Mouse (Mus musculus) layer of hippocampus, adult 2 months (tissue): ENCODE measurements around the gene Med24. TPM values are rescaled to one million over a fixed set of nuclear protein-coding genes. Genes with fewer than 3 reads are reported as not detected.

Source experiments
- DNase-seq, 2 experiments: peaks; one replicate each; pipeline ENCODE4 v3.0.0; 2022; ENCODE audit warnings: low spot score in 2 of 2
- H3K27ac ChIP-seq: fragments of 200-600 bp; 2 replicates; pipeline ENCODE4 v1.8.1; 2022
- H3K4me3 ChIP-seq: fragments of 200-600 bp; 2 replicates; pipeline ENCODE4 v1.8.1; 2022; ENCODE audit warnings: mild to moderate bottlenecking
- CTCF ChIP-seq: fragments of 200-600 bp; conservative IDR thresholded peaks from 2 replicates; pipeline ENCODE4 v1.8.1; 2022; ENCODE audit warnings: antibody characterized with exemption, mild to moderate bottlenecking, moderate library complexity
- total RNA-seq, 2 experiments: library from RNA; stranded (reverse); gene quantifications; 2 replicates each; pipeline ENCODE4 v1.2.3; 2021

Med24 gene
- total RNA-seq, 2 experiments from 2014 or later: 146 to 148 TPM

DNA sequence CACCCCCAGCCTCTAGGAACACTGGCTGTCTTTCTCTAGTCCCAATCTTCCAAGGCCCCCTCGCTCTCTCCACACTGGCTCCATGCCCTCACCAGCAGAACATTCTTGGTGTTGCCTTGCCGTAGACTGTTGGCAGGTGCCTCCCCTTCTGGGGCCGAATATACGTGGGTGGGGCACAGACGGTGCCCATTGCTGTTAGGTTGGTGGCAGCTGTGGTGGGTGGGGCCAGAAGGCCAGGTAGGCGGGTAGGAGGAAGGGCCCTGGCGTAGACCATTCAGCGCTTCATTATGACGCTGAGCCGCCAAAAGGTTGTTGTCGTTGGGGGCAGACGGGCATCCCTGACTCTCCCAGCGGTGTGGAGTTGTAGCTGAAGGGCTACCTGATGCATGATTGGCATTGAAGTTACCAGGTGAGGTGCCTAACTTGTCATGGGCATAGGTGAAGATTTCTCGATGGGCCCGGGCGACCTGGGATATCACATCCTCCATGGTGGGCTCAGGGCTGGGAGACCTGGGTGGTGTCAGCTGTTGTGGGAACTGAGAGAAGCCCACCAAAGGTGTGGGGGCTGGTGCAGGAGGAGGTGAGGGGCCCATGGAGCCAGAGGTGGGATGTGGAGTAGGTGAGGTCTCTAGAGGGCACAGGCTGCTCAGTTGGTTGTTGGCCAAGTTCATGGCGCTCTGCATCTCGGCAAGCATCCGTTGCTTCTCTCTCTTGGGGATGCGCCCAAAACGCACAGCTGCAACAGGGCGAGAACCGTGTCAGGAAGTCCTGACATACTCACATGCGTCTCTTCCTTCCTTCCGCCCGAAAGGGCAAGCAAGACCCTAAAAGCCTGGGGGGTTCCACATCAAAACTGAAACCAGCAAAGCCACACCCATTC lies 41.1 kb upstream of the Med24 start:
- peak; percentile 76 to 85 for DNase-seq
- Histone ChIP-seq H3K27ac (peak overlapping the region; percentile 99), H3K4me3 (peak overlapping the region; percentile 26; the same call in 1 of the 2 replicates)
- no peak for TF ChIP-seq CTCF

DNA sequence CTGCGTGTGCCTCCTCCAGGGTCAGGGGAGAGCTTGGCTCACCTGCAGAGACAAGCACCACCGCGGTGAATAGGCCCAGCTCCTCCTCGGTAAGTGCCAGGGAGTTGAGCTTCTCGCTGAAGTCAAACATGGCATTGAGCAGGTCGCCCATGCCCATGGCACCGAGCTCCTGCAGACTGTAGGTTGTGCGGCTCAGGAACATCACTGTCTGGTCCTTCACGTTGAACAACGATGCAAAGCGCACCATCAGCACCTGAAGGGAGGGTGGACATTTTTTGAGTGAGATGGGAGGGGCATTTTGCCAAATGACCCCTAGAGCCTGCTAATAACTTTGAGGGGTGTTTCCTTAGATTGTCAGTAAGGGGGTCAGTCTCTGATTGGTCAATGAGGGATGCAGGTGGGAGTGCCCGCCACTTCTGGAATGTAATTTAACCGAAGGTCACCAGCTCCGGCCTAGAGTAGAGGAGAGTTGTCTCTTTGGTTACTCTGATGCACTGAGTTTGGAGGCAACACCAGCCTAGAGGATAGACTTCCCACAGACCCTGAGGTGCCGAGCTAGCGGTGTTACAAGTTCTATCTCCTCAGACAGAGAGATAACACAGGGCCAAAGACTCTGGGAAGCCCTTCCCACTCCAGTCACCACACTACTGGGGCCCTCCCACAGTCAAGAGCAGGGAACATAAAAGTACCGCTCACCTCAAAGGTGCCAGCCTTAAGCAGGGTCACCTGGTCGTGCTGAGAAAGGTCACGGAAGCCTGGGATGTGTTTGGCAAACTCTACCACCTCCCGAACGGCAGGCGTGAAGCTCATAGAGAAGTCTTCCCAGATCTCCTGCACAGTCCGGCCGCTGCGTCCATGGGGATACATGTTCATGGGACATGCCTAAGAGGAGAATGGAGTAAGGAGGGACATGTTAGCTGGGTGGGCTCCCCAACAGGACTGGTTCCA lies 40.0 kb upstream of the Med24 start:
- DNase-seq: no peak
- H3K4me3 ChIP-seq: peak overlapping the region; percentile 9; the same call in 1 of the 2 replicates
- no peak for TF ChIP-seq CTCF
- peak overlapping the region; percentile 99 for H3K27ac ChIP-seq

DNA sequence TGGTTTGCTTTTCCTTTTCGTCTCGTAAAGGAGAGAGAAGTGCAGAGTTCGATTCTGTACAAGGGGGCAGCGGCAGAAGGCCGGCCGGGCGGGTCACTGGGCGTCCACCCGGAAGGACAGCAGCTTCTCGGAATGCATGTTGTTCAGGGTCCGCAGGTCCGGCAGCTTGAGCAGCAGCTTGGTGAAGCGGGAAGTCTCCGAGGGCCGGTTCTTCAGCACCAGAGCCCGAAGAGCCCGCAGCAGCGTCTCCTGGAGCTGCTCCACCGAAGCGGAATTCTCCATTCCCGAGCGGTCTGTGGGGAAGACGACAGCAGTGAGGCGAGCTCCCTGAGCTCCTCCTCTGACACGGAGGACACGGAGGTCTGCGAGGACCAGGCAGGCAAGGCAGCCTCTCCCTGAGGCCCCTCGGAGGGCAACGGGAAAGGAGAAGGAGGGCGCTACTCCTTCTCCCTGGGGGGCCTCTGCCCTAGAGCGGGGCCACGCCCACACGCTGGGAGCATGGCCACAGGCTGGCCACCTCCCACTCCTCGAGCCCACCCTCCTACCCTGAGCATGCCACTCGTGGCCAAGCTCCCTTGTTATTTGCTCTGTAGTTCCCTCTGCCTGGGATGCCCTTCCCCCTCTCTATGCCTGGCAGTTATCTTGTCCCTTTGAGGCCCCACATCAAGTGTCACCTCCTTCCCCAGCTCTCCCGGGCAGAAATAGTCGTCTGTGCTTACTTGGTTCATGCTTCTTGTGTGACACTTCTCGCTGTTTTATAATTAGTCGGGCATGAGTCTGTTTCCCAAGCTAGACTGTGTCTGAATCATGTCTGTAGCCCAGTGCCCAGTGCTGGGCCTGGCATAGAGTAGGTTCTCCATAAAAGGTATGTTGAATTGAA lies 39.1 kb upstream of the Med24 start:
- no peak for DNase-seq
- Histone ChIP-seq H3K4me3 (peak overlapping the region; percentile 23; the same call in 1 of the 2 replicates), H3K27ac (peak overlapping the region; percentile 99)
- TF ChIP-seq CTCF: no peak

DNA sequence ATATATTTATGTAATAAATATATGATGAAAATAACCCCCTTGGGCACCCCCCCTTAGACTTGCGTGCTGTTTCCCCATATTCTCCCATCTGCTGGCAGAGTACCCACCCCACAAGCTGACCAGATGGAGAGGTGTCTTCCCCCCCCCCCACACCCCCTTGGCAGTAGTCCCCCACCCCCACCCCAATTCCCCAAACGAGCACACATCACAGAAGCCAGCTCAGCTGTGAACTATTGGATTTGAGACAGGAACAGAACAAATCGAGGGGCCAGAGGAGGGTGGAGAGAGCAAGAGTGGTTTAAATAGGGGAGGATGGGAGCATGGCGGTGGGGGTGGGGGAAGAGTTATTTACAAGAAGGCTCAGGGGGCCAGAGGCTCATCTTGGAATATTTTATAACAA lies 38.5 kb upstream of the Med24 start:
- no peak for TF ChIP-seq CTCF
- H3K27ac ChIP-seq: peak overlapping the region; percentile 99
- no peak for DNase-seq
- peak overlapping the region; percentile 23; the same call in 1 of the 2 replicates for H3K4me3 ChIP-seq

DNA sequence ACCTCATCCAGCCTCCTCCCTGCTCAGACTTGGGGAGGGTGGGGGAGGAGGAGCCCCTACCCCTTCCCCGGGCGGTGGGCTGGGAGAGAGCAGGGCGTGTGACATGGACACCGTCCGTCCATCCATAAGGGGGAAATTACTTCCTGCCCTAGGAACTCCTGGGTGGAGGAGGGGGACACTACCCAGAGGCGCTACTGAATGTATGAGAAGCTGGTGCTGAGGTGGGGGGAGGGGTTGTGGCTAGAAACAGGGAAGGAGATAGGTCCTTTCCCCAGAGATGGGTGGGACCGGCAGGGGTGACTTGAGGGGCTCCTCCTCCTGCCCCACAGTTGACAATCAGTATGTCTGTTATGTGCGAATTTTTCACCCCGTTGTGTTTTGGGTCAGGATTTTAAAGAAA lies 38.0 kb upstream of the Med24 start:
- no peak for TF ChIP-seq CTCF
- Histone ChIP-seq H3K4me3 (no peak overlapping the region), H3K27ac (peak overlapping the region; percentile 64)
- no peak for DNase-seq

DNA sequence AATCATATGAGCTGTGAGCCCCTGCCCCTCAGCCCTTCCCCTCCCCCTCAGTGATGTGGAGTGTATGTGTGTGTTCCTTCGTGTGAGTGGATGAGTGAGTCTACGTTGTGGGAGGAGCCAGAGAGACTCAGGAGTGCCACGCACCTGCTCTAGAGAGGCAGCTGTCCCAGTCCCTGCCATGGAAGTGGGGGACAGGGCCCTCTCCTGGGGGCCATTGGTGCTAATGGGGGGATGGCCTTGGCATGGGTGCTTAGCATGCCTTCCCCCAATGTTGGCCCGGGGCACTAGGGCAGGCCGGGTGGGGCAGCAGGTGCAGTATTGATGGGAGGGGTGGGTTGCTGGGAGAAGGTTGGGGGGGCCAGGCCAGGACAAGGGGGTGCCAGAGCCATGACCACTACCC lies 37.6 kb upstream of the Med24 start:
- no peak for TF ChIP-seq CTCF
- Histone ChIP-seq H3K27ac (peak overlapping the region; percentile 73; the same call in 1 of the 2 replicates), H3K4me3 (no peak overlapping the region)
- no peak for DNase-seq

DNA sequence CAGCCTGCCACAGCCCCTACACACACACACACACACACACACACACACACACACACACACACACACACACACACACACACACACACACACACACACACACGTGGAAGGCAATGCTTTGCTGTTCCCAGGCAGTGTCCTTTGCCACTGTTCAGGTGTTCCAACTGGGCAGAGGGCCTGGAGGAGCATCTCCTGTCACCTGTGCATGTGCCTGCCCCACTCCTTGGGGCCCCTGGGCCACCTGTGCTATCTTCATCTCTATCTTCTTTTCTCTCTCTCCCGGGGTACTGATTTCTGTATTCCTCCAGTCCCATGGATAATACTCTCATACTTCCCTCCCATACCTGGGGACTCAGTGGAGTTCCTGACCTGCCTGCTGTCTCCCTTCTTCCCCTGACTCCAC lies 37.1 kb upstream of the Med24 start:
- no peak for DNase-seq

DNA sequence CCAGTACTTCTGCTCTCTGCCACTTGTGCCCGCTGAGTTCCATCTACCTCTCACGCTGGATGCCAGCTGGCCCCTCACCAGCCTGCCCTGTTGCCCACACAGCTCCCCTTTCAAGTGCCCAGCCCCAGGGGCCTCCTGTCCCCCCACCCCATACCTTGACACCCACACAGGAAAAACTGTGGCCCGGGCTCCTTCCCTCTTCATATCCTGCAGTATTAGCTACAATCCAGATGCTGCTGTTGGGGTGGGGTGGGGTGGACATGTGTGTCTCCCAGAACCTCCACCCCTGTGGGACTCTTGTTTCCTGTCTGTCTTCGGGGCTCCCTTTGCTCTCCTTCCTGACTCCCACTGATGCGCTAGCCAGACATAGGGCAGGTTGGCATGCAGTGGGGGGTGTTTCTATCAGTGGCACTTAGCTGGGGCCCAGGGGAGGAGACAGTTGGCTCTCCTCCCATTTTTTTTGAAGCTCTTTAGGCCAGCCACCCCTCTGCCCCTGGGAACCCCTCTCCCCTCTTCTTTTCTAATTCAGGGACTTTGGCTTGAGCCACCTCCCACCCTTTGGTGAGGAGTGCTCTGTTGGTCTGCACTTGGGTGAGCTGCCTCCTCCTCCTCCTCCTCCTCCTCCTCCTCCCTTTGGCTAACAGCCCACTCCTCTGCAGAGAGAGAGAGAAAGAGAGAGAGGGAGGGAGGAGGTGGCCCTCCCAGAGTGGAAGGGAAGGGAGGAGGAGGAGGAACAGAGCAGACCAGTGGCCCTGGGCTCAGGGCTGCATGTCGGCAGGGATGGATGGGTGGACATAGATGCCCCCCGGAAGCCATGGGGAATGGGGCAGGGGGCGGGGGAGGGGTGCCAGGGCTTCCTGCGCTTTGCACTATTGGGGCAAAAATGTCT lies 36.4 kb upstream of the Med24 start:
- no peak for TF ChIP-seq CTCF
- Histone ChIP-seq H3K4me3 (no peak overlapping the region), H3K27ac (peak overlapping the region; percentile 74)
- DNase-seq: peak in 1 of 2 experiments; percentile 10

More for the DNA sequence above, 37.1 kb upstream of the Med24 start:
- no peak for TF ChIP-seq CTCF
- Histone ChIP-seq H3K4me3 (no peak overlapping the region), H3K27ac (peak overlapping the region; percentile 73)

DNA sequence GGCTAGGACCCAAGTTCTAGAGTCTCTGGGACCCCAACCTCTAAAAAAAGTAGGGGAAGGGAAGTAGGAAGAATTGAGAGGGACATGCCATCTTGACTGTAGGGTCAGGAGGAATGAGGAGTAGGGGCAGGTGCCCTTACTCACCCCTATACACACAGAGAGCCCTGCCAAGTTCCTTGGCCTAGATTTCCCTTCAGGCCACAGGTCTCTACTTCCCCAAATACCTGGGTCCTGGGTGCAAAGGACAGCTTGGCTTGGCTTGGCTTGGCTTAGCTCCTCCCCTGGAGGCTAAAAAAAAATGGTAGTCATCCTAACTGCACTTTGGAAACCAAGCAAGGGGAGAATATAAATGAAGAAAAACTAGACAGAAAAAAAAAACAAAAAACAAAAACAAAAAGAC lies 35.5 kb upstream of the Med24 start:
- Histone ChIP-seq H3K27ac (peak overlapping the region; percentile 74; the same call in 1 of the 2 replicates), H3K4me3 (no peak overlapping the region)
- DNase-seq: peak in 1 of 2 experiments; percentile 9
- no peak for TF ChIP-seq CTCF

DNA sequence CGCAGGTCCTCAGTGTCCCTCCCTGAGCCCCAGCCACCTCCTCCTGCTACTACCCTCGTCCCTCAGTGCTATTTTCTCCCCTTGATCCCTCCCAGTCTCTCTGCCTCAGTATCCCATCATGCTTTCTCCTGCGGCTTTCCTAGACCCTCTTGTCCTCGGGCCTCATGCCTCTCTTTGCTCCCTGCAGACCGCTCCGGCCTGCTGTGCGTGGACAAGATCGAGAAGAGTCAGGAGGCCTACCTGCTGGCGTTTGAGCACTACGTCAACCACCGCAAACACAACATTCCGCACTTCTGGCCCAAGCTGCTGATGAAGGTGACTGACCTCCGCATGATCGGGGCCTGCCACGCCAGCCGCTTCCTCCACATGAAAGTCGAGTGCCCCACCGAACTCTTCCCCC lies 34.9 kb upstream of the Med24 start:
- H3K27ac ChIP-seq: peak overlapping the region; percentile 55; the same call in 1 of the 2 replicates

DNA sequence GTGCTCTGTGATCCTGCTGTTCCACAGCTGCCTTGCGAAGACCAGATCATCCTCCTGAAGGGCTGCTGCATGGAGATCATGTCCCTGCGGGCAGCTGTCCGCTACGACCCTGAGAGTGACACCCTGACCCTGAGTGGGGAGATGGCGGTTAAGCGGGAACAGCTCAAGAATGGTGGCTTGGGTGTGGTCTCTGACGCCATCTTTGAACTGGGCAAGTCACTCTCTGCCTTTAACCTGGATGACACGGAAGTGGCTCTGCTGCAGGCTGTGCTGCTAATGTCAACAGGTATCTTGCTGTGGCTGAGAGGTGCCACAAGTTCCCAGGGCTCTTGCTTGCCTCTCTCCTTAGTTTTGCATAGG lies 34.2 kb upstream of the Med24 start:
- Histone ChIP-seq H3K4me3 (no peak overlapping the region), H3K27ac (peak overlapping the region; percentile 55; the same call in 1 of the 2 replicates)
- no peak for DNase-seq
- no peak for TF ChIP-seq CTCF

More for the DNA sequence above, 34.9 kb upstream of the Med24 start:
- H3K4me3 ChIP-seq: no peak overlapping the region
- DNase-seq: peak in 1 of 2 experiments; percentile 10
- no peak for TF ChIP-seq CTCF
